Mouse (Mus musculus) lung, postnatal 36 days (tissue): ENCODE data around the gene Apoh.

ENCODE experiments used
- DNase-seq: peaks from one replicate; pipeline ENCODE4 v3.0.0; 2022; ENCODE audit warnings: mixed read lengths

Apoh gene

DNA sequence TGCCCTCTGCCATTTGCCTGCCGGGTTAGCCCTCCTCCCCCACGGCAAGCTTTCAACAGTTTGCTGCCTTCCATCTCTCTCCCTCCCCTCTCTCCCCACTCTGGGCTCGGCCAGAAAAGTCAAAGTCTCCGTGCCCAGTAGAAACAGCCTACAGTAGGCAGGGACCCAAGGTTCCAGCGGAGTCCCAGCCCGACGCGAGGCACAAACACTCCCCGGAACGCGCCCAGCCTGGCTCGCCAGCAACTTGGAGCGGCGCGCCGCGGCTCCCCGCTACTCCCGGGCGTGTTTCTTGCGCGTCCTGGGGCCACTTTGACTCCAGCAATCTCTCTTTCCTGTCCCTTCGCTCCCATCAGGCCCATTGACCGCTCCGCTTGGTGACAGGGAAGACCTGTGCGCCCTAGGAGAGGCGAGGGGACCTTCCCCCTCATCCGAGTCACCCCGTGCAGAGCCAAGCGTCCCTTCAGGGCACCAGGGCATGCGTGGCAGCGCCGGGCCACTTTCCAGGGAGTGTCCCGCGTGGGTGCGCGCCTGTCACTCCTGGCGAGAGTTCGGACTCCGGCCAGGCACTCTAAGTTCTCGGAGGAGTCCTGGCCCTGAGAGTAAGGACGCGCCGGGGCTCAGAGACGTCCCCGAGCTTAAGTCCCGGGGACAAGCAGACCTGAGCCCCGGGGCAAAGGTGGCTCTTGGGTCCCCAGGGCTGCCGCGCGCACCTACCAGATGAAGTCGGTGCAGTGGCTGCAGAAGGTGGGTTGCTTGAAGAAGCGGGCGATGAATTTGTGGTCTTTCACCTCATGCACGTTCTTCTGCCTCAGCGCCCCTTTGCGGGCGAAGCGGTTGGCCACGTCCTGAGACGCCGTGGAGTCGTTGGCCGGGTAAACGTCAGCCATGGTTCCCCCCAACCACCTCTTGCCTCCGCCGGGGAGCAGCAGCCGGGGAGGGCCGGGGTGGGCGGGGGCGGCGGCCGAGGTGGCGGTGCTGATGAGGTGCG lies at the start of gene Apoh:
Gene Apoh, plus strand, starts transcription at position 574 of the 988 bp plus-strand sequence.
- peak; percentile 48 for DNase-seq

DNA sequence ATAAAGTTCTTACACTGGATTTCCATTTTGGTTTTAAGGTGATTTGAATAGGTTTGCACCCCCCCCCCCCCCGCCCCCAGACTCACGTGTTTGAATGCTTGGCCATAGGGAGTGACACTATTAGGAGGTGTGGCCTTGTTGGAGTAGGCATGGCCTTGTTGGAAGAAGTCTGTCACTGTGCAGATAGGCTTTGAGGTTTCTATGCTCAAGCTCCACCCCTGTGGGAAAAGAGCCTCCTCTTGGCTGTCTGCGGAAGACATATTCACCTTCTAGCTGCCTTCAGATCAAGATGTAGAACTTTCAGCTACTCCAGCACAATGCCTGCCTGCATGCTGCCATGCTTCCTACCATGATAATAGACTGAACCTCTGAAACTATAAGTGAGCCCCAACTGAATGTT lies 49.3 kb upstream of the Apoh start:
- no peak for DNase-seq

DNA sequence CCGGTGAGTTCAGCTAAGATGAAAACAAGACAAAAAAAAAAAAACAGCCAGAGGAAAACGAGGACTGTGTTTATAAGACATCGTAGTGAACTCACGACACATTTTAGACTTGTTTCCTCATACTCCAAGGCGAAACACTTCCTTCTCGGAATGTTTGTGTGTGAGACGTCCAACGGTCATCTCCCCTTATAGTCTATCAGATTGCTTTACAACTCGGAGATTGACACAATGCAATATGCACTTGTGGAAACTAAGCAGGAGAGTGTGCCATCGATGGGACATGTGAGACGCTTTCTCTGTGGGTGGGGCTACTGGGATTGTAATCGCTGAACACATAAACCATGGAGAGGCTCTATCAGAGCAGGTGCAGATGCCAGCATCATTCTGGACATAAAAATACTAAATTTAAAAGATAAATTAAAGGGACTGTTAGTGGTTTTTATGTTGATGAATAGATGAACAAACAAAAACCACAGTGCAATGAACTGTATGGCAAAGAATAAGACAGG lies 48.8 kb upstream of the Apoh start:
- no peak for DNase-seq

DNA sequence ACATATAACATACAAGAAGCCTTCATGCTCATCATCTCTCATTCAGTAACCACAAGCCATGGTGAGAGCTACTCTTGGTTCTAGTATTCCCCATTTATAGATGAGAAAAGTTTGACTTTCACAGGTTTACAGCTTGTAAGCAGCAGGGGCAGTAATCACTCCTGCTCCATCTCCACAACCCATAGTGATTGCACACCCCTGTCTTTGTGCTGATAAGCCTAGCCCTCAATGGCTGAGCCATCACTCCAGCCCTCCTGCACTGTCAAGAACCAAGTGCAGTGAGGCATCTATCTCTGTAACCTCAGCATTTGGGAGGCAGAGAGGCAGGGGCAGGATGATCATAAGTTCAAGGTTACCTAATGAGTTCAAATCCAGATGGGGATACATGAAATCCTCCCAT lies 47.8 kb upstream of the Apoh start:
- DNase-seq: no peak

DNA sequence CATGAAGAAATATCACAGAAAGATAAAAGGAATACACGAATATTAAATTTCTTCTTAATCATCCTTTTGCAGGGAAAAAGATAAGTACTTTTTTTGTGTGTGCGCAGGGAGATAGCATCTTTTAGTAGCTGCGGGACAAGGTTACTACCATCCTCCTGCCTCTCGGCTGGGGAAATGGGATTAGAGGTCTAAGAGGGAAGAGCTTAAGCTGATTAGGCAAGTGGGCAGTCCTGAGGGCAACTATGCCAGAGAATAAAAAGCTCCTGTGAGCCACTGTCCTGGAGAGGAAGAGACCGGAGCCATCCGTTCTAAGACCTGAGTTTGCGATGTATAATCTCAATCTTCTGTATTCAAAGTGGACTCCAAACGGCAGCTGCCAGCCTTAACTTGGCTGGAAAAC lies 45.2 kb upstream of the Apoh start:
- no peak for DNase-seq

DNA sequence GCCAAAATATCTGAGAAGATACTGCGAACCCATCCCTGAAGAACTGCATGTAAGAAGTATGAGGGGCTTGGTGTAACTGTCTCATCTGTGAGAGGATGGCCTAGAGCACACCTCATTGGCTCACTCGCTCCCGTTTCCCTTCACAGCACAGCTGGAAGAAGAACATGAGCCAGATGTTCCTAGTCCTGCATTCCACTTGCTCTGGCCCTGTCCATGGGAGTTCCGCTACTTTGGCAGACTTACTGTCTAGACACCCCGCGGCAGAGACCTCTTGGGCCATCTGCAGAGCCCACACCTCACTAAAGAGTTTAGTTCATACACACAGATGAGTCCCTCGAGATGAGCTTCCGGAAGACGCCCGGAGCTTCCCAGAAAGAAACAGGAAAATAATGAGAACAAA lies 43.2 kb upstream of the Apoh start:
- DNase-seq: no peak

DNA sequence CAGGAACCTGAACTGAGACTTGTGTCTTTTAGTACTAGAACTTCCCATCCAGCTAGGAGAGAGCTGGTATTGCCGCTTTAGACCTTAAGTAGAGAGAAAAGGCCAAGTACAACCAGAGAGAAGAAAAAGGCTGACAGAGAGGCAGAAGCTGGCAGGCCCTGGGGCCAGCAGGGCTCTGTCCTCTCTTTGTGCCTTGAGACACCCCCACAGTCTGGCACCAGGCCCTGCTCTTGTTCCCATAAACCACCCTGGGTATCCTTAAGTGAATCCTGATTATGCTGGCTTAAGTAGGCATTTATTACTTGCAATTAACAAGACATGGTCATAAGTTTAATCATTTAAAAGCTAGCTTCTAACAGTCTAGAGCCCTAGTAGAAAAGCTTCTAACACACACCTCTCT lies 42.7 kb upstream of the Apoh start:
- DNase-seq: no peak

DNA sequence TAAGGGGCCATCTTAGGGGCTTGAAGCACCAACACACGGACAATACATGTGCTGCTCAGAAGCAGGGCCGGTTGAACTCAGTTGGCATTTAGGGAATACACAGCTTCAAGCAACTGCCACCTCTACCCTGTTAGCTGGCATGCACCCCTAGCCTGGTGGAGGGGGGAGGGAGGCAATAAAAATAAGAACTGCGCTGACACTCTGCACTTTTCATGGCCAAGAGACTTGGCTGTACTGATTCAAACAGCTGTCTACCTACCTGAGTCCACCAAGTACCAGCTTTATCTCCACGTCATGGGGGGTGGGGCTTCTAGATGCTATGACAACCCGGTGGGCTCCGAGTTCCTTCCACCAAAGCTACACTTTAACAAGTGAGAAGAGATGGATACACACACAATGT lies 42.1 kb upstream of the Apoh start:
- DNase-seq: no peak

DNA sequence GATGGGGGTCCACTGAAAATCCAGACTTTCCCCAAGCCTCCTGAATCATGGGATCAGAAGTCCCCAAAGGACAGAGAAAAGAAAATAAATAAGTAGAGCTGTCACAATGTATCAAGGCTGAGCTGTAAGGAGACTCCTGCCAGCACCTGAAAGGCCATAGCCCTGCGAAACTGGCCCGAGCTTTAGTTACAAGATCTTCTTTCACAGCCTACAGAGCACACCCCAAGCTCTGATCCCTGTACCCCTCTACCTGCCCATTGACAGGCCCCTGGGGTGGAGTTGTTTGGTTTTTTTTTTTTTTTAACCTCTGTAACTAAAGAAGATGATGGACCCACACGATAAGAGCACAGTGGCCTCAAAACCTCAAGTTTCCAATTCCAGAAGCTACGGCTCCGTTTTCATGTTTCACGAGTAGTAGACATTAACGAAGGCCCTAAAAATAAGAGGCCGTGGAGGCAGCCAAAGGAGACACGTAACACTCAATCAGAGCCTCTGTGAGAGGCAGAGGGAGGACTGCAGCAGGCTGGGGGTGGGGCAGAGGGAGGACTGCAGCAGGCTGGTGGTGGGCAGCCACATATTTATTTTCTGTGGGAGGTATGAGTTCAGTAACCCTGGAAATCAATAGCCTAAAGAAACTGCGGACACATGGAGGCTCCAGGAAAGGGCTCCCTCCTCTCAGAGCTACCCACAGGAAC lies 41.2 kb upstream of the Apoh start:
- DNase-seq: no peak

DNA sequence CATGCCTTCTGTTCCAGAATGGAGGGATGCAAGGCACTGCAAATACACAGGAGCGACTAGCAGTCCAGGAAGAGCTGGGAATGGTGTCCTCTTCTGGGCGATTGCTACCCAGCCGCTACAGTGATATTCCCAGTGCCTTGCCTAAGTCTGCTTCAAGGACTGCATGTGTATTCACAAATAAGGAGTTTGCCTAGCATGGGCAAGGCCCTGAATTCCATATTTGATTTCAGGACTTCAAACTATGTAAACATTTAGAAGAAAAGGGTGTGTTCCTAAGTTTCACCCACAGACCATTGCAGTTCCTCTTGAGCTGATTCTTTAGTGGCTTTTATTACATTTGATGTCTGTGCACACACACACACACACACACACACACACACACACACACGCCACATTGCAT lies 39.4 kb upstream of the Apoh start:
- DNase-seq: peak; percentile 16

DNA sequence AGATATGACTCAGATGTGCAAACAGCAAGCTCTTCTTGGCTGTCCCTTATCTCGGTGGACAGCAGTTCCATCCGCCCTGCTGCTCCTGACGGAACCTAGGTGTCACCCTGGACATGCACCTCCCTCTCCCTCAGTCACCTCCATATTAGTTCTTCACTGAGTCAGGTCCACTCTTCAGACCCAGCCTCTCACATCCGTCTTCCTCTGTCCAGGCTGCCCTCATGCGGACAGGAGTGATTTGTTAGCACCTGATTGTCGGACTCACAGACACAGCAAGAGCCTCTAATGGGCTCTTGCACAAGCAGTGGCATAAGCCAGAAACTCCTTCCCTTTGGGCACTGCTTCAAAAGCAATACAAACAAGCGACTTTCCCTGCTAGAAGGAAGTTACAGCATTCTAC lies 35.9 kb upstream of the Apoh start:
- peak; percentile 80 for DNase-seq

DNA sequence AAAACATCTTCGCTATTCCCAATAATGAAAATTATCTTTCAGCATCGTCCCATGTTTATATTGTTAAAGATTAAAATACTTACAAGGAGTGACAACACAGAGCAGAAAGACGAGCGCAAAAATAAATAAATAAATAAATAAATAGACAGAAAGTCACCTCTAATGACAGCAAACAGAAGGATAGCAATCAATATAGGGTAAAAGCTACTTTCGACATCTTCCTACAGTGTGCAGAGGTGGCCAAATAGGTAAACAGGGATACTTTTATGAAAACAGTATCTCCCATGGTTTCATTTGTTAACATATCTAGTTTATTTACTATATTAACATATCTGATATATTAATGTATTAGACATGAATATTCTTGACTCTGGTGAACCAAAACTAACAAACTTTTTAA lies 34.9 kb upstream of the Apoh start:
- no peak for DNase-seq

DNA sequence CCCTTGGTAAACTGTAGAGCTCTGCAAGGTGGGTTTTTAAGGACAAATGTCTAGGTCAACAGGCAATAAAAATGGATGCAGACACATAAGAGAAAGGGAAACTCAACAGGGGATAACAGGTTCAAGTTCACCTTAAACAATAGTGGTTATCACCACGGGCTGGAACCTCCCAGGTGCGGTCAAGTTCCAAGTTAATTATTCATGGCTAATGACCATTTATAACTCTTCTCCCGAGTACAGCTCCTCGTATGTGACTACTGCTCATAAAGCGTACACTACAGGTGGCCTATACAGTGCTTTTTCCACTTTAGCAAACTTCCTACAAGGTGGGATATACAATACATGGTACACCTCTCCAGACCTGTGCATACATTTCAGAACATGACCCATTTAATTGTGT lies 33.4 kb upstream of the Apoh start:
- no peak for DNase-seq

DNA sequence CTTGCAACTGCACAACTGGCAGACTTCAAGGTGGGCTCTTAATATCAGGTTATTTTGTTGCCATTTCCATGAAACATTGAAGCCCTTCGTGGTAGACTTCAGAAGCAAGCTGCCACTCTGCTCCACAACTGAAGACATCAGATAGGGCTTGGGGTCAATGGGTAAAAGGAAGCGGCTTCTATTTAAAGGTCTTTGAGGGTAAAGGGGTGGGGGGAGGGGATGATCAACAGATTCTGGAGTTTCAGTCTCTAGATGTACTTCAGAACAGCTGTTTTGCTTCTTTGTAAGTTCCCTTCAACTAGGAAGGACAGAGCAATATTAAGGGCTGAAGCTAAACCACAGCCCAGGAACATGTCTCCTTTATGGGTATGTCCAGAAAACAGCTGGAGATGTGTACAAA lies 31.2 kb upstream of the Apoh start:
- no peak for DNase-seq

DNA sequence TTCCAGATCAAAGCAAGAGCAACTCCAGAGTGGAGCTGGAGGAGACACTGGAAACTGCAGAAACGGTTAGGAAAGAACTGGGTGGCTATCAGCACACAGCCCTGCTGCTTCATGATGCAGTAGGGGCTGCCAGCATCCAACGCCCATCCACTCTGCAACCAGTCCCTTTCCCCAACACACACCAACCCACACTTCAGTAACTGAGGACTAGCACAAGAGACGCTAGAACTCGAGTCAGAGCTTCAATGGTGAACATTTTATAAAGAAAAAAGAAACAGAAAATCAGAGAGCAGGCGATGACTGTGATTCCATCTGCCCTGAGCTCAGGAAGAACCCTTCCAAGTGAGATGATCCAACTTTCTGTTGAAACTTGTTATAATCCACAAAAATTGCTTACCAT lies 30.6 kb upstream of the Apoh start:
- no peak for DNase-seq

DNA sequence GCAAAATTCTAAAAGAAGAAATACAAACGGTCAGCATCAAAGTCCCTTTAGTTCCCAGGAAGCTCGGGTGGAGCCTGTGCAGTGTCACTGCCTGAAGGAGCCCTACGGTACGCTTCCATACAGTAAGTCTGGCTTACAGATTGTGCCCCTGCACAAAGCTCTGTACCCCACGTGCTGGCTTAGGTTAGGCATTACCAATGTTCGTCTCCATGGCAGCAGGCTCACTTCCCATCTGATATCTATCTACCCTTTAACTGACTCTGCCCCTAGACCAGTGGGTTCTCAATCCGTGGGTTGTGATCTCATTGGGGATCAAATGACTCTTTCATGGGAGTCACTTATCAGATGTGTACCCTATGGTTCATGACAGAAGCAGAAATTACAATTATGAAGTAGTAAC lies 27.4 kb upstream of the Apoh start:
- no peak for DNase-seq

DNA sequence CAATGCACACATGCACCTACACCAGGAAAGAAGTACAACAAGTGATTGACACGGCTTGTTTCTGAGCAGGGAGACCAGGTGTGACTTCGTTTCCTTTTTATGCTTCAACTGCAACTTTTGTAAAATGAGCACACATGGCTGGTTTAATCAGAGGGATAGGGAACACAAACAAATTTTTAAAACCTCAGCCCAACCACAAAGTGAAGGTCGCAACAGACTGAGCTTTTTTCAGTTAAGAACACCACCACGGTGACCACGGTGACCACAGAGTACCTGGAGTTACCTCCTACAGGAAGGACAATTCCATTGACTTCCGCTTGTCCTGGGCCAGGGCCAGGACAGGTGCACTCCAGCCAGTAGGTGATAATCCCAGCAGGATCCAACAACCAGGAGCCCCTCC lies 25.3 kb upstream of the Apoh start:
- peak; percentile 15 for DNase-seq

DNA sequence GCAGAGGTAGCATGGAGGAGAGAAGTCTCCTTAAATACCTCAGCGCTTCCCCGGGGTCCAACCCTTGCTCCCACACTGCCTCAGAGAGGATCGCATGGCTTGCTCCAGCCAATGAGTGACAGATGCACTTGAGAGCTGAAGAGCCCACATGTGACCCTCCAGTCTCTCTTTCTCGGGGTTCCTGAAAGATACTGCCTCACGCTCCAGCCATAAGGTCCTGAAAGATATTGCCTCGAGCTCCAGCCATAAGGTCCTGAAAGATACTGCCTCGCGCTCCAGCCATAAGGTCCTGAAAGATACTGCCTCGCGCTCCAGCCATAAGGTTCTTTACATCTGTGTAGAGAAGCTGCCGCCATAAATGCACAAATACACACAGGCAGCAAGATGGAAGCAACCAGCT lies 24.0 kb upstream of the Apoh start:
- DNase-seq: no peak

DNA sequence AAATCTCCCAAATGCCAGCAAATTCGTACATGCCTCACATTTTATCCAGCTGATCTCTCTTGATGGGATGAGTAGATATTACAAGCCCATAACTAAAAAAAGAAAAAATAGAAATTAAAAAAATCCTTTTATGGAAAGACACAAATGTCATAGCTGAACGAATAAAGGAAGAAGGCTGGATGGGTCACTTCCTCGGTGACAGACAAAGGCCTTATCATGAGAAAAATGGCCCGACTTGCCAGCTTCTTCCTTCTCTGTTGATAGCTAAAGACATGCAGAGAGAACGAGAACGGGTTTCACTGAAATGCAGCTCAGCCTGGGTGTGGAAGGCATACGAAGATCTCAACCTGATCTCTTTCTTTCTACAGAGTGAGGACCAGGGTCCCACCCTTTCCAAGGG lies 22.6 kb upstream of the Apoh start:
- no peak for DNase-seq

DNA sequence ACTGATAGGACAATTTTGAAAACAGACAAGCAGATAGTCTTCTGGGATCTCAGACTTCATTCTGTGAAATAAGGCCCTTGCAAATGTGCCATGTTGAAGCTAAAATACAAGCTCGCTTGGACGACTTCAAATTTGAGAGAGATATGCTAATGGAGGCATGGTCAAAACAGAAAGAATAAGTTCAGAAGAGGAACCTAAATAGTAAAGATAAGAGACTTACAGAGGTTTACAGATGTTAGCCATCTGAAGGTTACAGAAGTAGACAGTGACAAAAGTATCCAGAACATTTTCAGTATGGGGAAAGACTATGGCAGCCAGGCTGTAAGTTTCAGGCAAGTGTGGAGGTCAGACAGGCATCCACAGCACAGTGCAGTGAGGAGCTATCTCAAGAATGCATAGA lies 21.0 kb upstream of the Apoh start:
- no peak for DNase-seq

DNA sequence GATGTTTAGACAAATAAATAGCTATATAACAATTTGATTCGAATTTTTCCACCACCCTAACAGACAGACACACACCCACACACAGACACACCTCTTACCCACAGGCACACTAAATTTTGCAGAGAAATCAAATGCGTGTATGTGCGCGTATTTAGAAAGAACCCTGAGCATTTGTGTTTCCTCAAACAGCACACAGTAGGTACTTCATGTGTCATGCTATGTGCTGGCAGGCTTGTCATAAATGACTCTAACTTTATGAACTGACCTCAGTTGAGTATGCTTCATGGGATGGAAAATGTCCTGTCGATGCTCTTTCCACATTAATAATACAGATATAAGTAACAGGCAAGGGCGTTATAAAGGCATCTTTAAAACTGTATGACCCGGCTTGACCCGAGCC lies 17.2 kb upstream of the Apoh start:
- no peak for DNase-seq

DNA sequence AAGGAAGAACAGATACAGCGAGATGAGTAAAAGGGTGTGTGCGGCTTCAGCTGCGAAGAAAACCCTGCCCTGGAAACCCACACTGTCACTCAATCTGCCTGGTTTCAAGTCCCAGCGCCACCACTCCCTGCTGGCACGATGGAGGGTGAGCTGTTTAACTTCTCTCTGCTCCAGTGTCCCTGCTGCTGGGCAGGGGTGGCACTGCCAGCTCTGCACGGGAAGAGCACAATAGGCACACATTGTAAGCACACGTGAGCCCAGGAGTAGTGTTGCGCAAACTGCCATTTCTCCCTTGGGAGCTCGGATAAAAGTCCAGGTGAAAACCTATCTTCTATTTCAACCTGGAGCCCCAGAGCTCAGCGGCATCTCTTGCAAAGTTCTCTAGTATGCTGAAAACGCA lies 12.3 kb upstream of the Apoh start:
- peak; percentile 61 for DNase-seq

DNA sequence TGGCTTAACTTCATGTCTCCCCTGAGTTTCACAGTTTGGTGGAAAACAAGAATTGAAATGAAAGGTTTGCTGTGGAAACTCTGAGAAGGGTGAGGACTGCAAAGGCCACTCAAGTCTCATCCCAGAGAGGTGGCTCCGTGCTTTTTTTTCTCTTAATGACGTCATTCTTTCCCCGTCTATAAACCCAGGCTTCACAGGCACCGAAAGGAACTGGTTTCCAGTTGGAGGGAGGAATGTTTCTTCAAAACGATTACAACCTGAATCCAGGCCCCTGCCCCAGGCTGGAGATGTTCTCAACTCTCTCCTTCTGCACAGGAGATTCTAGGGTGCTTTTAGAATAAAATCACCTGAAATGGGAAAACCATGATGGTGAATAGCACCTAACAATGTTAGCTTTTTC lies 10.1 kb upstream of the Apoh start:
- no peak for DNase-seq
